13 mouse cellular contexts compared by ENCODE assay signal in genomic region chr4:151535916-151536450, GRCm38 (mm10).
A peak's percentile ranks its signal among the peaks of the same experiment; 100 is the strongest.
DNase-seq lines count a peak whose midpoint lies in the region; ATAC-seq lines count a peak whose summit lies in the region.
"Had no signal": no experiment of that assay in that cellular context is flagged by ENCODE, and none has a peak within 500 bp of the region (broad histone marks: within the 10 kb centered on the region; RNA-seq: fewer than 3 reads in every experiment).

No protein-coding gene starts in this region.

- H3K36me3 ChIP-seq in forebrain, embryonic 10.5 days (replicated peaks) = no peaks in the 10 kb centered on the region
- no peaks in the 10 kb centered on the region for H3K36me3 ChIP-seq in forebrain, embryonic 13.5 days (ENCODE audit: poor library complexity, severe bottlenecking)
- no peaks in the 10 kb centered on the region for H3K36me3 ChIP-seq in neural tube, embryonic 13.5 days
- H3K36me3 ChIP-seq in hindbrain, embryonic 15.5 days = no peaks in the 10 kb centered on the region
- H3K36me3 ChIP-seq: heart, embryonic 12.5 days had no signal

- H3K4me1 ChIP-seq in forebrain, embryonic 10.5 days = peaks cover 46% of the 10 kb centered on the region
- H3K4me1 ChIP-seq in forebrain, embryonic 13.5 days = peaks cover 24% of the 10 kb centered on the region
- peaks cover 62% of the 10 kb centered on the region for H3K4me1 ChIP-seq in neural tube, embryonic 13.5 days (replicated peaks)
- H3K4me1 ChIP-seq in hindbrain, embryonic 15.5 days (replicated peaks) = peaks cover 48% of the 10 kb centered on the region

- no peak overlapping the region for H3K4me3 ChIP-seq in forebrain, embryonic 10.5 days
- no peak overlapping the region for H3K4me3 ChIP-seq in forebrain, embryonic 13.5 days
- H3K4me3 ChIP-seq in neural tube, embryonic 13.5 days = no peak overlapping the region
- no peak overlapping the region for H3K4me3 ChIP-seq in hindbrain, embryonic 15.5 days
- H3K4me3 ChIP-seq: heart, embryonic 12.5 days had no signal

- 0 out of 2 replicates have a peak overlapping the region, but pooled peaks have one; percentile 8 for H3K27ac ChIP-seq in forebrain, embryonic 10.5 days
- H3K27ac ChIP-seq in forebrain, embryonic 13.5 days = no peak overlapping the region
- 0 out of 2 replicates have a peak overlapping the region, but pooled peaks have one; percentile 25 for H3K27ac ChIP-seq in neural tube, embryonic 13.5 days (replicated peaks)
- peak overlapping the region; percentile 51; the same call in 1 of the 2 replicates for H3K27ac ChIP-seq in hindbrain, embryonic 15.5 days (replicated peaks)

- no peak for ATAC-seq in forebrain, embryonic 13.5 days
- ATAC-seq in neural tube, embryonic 13.5 days (ENCODE audit: low read depth) = no peak
- ATAC-seq in hindbrain, embryonic 15.5 days (ENCODE audit: low FRiP score, low read depth) = no peak

- no peak overlapping the region for H3K4me2 ChIP-seq in forebrain, embryonic 13.5 days
- H3K4me2 ChIP-seq in neural tube, embryonic 13.5 days = no peak overlapping the region
- H3K4me2 ChIP-seq in hindbrain, embryonic 15.5 days = no peak overlapping the region
- H3K4me2 ChIP-seq: heart, embryonic 12.5 days had no signal

- WGBS in forebrain, embryonic 10.5 days = 79% methylated on average over 9 of the region's 9 CpGs
- 65% methylated on average over 9 of the region's 9 CpGs for WGBS in forebrain, embryonic 13.5 days
- 52% methylated on average over 9 of the region's 9 CpGs for WGBS in neural tube, embryonic 13.5 days
- 33% methylated on average over 9 of the region's 9 CpGs for WGBS in hindbrain, embryonic 15.5 days

- no peaks in the 10 kb centered on the region for H3K27me3 ChIP-seq in forebrain, embryonic 10.5 days (ENCODE audit: poor library complexity, severe bottlenecking)
- H3K27me3 ChIP-seq in forebrain, embryonic 13.5 days = no peaks in the 10 kb centered on the region
- no peaks in the 10 kb centered on the region for H3K27me3 ChIP-seq in neural tube, embryonic 13.5 days
- no peaks in the 10 kb centered on the region for H3K27me3 ChIP-seq in hindbrain, embryonic 15.5 days
- H3K27me3 ChIP-seq: heart, embryonic 12.5 days had no signal

- no peak for DNase-seq in forebrain, embryonic 10.5 days (ENCODE audit: extremely low spot score, low spot score)
- no peak for DNase-seq in neural tube, embryonic 10.5 days (ENCODE audit: extremely low spot score, low spot score)
- DNase-seq in layer of hippocampus, postnatal 25 days (ENCODE audit: extremely low spot score in 1 of 2, low spot score in 1 of 2) = no peak
- DNase-seq in cerebellum, adult 8-10 months = no peak
- no peak for DNase-seq in kidney, postnatal 10 days
- DNase-seq: cerebellum, adult 2 months; gastrocnemius, postnatal 14 days; kidney, adult 8-10 months; right cerebral cortex, adult 18-20 months had no signal

- H3K9ac ChIP-seq in forebrain, embryonic 13.5 days = no peak overlapping the region
- no peak overlapping the region for H3K9ac ChIP-seq in neural tube, embryonic 13.5 days
- H3K9ac ChIP-seq in hindbrain, embryonic 15.5 days = no peak overlapping the region
- H3K9ac ChIP-seq: heart, embryonic 12.5 days had no signal

- no peaks in the 10 kb centered on the region for H3K9me3 ChIP-seq in forebrain, embryonic 10.5 days
- no peaks in the 10 kb centered on the region for H3K9me3 ChIP-seq in forebrain, embryonic 13.5 days (replicated peaks)
- H3K9me3 ChIP-seq in neural tube, embryonic 13.5 days = no peaks in the 10 kb centered on the region
- no peaks in the 10 kb centered on the region for H3K9me3 ChIP-seq in hindbrain, embryonic 15.5 days
- H3K9me3 ChIP-seq: heart, embryonic 12.5 days had no signal
